ENCODE assay signal across 30 mouse cellular contexts in the genomic region with DNA sequence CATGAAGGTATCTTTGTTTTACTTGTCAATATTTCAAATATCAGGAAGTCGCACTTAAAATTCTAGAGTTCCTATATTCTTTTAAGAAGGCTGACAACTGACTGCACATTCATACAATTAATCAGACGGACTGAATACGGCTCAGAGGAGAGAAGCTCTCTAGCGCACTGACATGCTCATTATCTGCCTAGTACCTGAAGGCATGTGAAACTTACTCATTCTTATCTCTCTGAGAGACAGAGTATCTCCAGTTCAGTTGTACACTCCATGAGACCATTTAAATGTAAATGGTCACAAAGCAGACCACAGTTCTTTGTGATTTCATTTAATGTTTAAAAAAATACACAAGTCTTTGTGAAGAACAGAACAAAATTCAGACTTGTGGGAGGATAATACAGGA. TPM values are rescaled to one million over a fixed set of nuclear protein-coding genes. Genes with fewer than 3 reads are reported as not detected.
DNase-seq lines count a peak whose midpoint lies in the region; ATAC-seq and TF ChIP-seq lines count a peak whose summit lies in the region.
"Had no signal": no experiment of that assay in that cellular context is flagged by ENCODE, and none has a peak within 500 bp of the region (broad histone marks: within the 10 kb centered on the region; RNA-seq: fewer than 3 reads in every experiment).

No protein-coding gene starts in this region.

- H3K9ac ChIP-seq in heart, embryonic 13.5 days = 0 out of 2 replicates have a peak overlapping the region, but pooled peaks have one; percentile 28
- H3K9ac ChIP-seq in heart, adult 2 months (ENCODE audit: low read depth, low read length) = no peak overlapping the region
- H3K9ac ChIP-seq in midbrain, embryonic 15.5 days = no peak overlapping the region
- H3K9ac ChIP-seq in midbrain, embryonic 13.5 days (replicated peaks) = no peak overlapping the region
- H3K9ac ChIP-seq in liver, embryonic 11.5 days (ENCODE audit: low read depth, low read length) = no peak overlapping the region
- no peak overlapping the region for H3K9ac ChIP-seq in liver, postnatal 0 days (replicated peaks)
- H3K9ac ChIP-seq: intestine, embryonic 15.5 days had no signal

- no peaks in the 10 kb centered on the region for H3K9me3 ChIP-seq in heart, embryonic 13.5 days
- no peaks in the 10 kb centered on the region for H3K9me3 ChIP-seq in midbrain, embryonic 15.5 days
- no peaks in the 10 kb centered on the region for H3K9me3 ChIP-seq in midbrain, embryonic 13.5 days
- H3K9me3 ChIP-seq in liver, embryonic 11.5 days (ENCODE audit: control insufficient read depth, low read length) = no peaks in the 10 kb centered on the region
- no peaks in the 10 kb centered on the region for H3K9me3 ChIP-seq in liver, postnatal 0 days (ENCODE audit: low read length)
- H3K9me3 ChIP-seq: embryonic facial prominence, embryonic 10.5 days; intestine, embryonic 15.5 days; megakaryocyte, embryonic 14.5 days had no signal

- TF ChIP-seq CTCF in heart, adult 2 months (IDR thresholded peaks at IDR 0.05) = no peak
- TF ChIP-seq CTCF in liver, postnatal 0 days (IDR thresholded peaks at IDR 0.05; ENCODE audit: low read depth) = no peak

- H3K4me1 ChIP-seq in heart, embryonic 13.5 days = peaks cover 18% of the 10 kb centered on the region
- peaks cover 1% of the 10 kb centered on the region; the same call in 1 of the 2 replicates for H3K4me1 ChIP-seq in heart, adult 2 months (ENCODE audit: control insufficient read depth, insufficient read depth, low read length)
- H3K4me1 ChIP-seq in midbrain, embryonic 15.5 days = peaks cover 31% of the 10 kb centered on the region
- peaks cover 29% of the 10 kb centered on the region for H3K4me1 ChIP-seq in midbrain, embryonic 13.5 days (replicated peaks)
- H3K4me1 ChIP-seq in liver, embryonic 11.5 days (replicated peaks; ENCODE audit: control insufficient read depth, insufficient read depth, low read length) = peaks cover 10% of the 10 kb centered on the region
- peaks cover 3% of the 10 kb centered on the region; the same call in 1 of the 2 replicates for H3K4me1 ChIP-seq in liver, postnatal 0 days (ENCODE audit: insufficient read depth)

- intact Hi-C loops in heart, adult 2 months (cut with DNase I) = no loop called here

- no peak for TF ChIP-seq POLR2A in heart, adult 2 months (IDR thresholded peaks at IDR 0.05; ENCODE audit: insufficient read depth, low read depth, low read length)

- no peak for ATAC-seq in heart, embryonic 13.5 days (ENCODE audit: extremely low read depth, insufficient number of reproducible peaks, low FRiP score, low TSS enrichment)
- ATAC-seq in midbrain, embryonic 15.5 days (replicated peaks) = no peak
- no peak for ATAC-seq in midbrain, embryonic 13.5 days
- peak; percentile 34; the same call in 1 of the 2 replicates for ATAC-seq in liver, embryonic 11.5 days (replicated peaks; ENCODE audit: low FRiP score)
- no peak for ATAC-seq in liver, postnatal 0 days
- no peak for ATAC-seq in frontal cortex, adult (ENCODE audit: low TSS enrichment)
- ATAC-seq: intestine, embryonic 15.5 days had no signal

- WGBS in heart, embryonic 13.5 days = 59% methylated on average over 4 of the region's 4 CpGs
- 85% methylated on average over 4 of the region's 4 CpGs for WGBS in heart, adult 2 months
- 62% methylated on average over 4 of the region's 4 CpGs for WGBS in midbrain, embryonic 15.5 days
- WGBS in midbrain, embryonic 13.5 days = 71% methylated on average over 4 of the region's 4 CpGs
- WGBS in liver, embryonic 11.5 days = 55% methylated on average over 4 of the region's 4 CpGs
- WGBS in liver, postnatal 0 days (ENCODE audit: insufficient replicate concordance) = 57% methylated on average over 4 of the region's 4 CpGs

- no peak overlapping the region; the same call in 1 of the 2 replicates for H3K4me2 ChIP-seq in heart, embryonic 13.5 days
- H3K4me2 ChIP-seq in midbrain, embryonic 15.5 days = peak overlapping the region; percentile 77; the same call in 1 of the 2 replicates
- H3K4me2 ChIP-seq in midbrain, embryonic 13.5 days (replicated peaks) = no peak overlapping the region
- H3K4me2 ChIP-seq in liver, embryonic 11.5 days = peak overlapping the region; percentile 93
- peak overlapping the region; percentile 13 for H3K4me2 ChIP-seq in liver, postnatal 0 days (ENCODE audit: low read depth, low read length)

- no peaks in the 10 kb centered on the region; the same call in 1 of the 2 replicates for H3K79me2 ChIP-seq in heart, adult 2 months (replicated peaks; ENCODE audit: control insufficient read depth, insufficient read depth, low read length)

- no peak for DNase-seq in heart, adult 2 months
- no peak for DNase-seq in liver, embryonic 11.5 days (ENCODE audit: low spot score)
- no peak for DNase-seq in liver, postnatal 0 days
- no peak for DNase-seq in right cerebral cortex, postnatal 25 days
- DNase-seq: adrenal gland, adult 2 months; B cell, adult 2 months; cerebellum, adult 8-10 months; heart, postnatal 36 days; kidney, adult 9 months; kidney, postnatal 36 days; left cerebral cortex, postnatal 4 days; lung, adult 2 months; right cerebral cortex, postnatal 14 days; thymus, adult 2 months had no signal

- no peaks in the 10 kb centered on the region for H3K27me3 ChIP-seq in heart, embryonic 13.5 days (replicated peaks)
- no peaks in the 10 kb centered on the region for H3K27me3 ChIP-seq in heart, adult 2 months (ENCODE audit: control insufficient read depth, insufficient read depth, low read length)
- no peaks in the 10 kb centered on the region for H3K27me3 ChIP-seq in midbrain, embryonic 15.5 days (replicated peaks)
- H3K27me3 ChIP-seq in midbrain, embryonic 13.5 days = no peaks in the 10 kb centered on the region; the same call in 1 of the 2 replicates
- no peaks in the 10 kb centered on the region for H3K27me3 ChIP-seq in liver, embryonic 11.5 days (replicated peaks; ENCODE audit: control insufficient read depth, insufficient read depth, low read length)
- H3K27me3 ChIP-seq in liver, postnatal 0 days (ENCODE audit: insufficient read depth, low read length) = no peaks in the 10 kb centered on the region
- H3K27me3 ChIP-seq: intestine, embryonic 15.5 days; megakaryocyte, embryonic 14.5 days had no signal

- H3K4me3 ChIP-seq in heart, embryonic 13.5 days = no peak overlapping the region
- H3K4me3 ChIP-seq in heart, adult 2 months = no peak overlapping the region
- no peak overlapping the region for H3K4me3 ChIP-seq in midbrain, embryonic 15.5 days
- H3K4me3 ChIP-seq in midbrain, embryonic 13.5 days (replicated peaks) = no peak overlapping the region
- no peak overlapping the region for H3K4me3 ChIP-seq in liver, embryonic 11.5 days (ENCODE audit: low read depth, low read length)
- H3K4me3 ChIP-seq in liver, postnatal 0 days (ENCODE audit: low read depth, low read length) = no peak overlapping the region
- H3K4me3 ChIP-seq: intestine, embryonic 15.5 days; megakaryocyte, embryonic 14.5 days had no signal

- no peak overlapping the region for H3K27ac ChIP-seq in heart, embryonic 13.5 days (replicated peaks)
- no peak overlapping the region for H3K27ac ChIP-seq in heart, adult 2 months
- H3K27ac ChIP-seq in midbrain, embryonic 15.5 days = no peak overlapping the region
- no peak overlapping the region for H3K27ac ChIP-seq in midbrain, embryonic 13.5 days
- H3K27ac ChIP-seq in liver, embryonic 11.5 days (ENCODE audit: low read depth, low read length) = no peak overlapping the region
- H3K27ac ChIP-seq in liver, postnatal 0 days (ENCODE audit: low read depth) = no peak overlapping the region
- H3K27ac ChIP-seq: embryonic facial prominence, embryonic 10.5 days; intestine, embryonic 15.5 days had no signal

- TF ChIP-seq EP300 in heart, adult 2 months (IDR thresholded peaks at IDR 0.05; ENCODE audit: insufficient read depth, low read depth, low read length) = no peak
- no peak for TF ChIP-seq EP300 in liver, postnatal 0 days (IDR thresholded peaks at IDR 0.05; ENCODE audit: low read depth)

- H3K36me3 ChIP-seq in heart, embryonic 13.5 days = peaks cover 3% of the 10 kb centered on the region; the same call in 1 of the 2 replicates
- H3K36me3 ChIP-seq in heart, adult 2 months (ENCODE audit: control insufficient read depth, insufficient read depth, low read length) = peaks cover 2% of the 10 kb centered on the region; the same call in 1 of the 2 replicates
- H3K36me3 ChIP-seq in midbrain, embryonic 15.5 days (replicated peaks) = no peaks in the 10 kb centered on the region
- H3K36me3 ChIP-seq in midbrain, embryonic 13.5 days = 0 out of 2 replicates have a peak, but pooled peaks cover 3% of the 10 kb centered on the region
- no peaks in the 10 kb centered on the region for H3K36me3 ChIP-seq in liver, embryonic 11.5 days (ENCODE audit: control insufficient read depth, insufficient read depth, low read length)
- no peaks in the 10 kb centered on the region for H3K36me3 ChIP-seq in liver, postnatal 0 days (replicated peaks; ENCODE audit: insufficient read depth, low read length)
- H3K36me3 ChIP-seq: embryonic facial prominence, embryonic 10.5 days; intestine, embryonic 15.5 days had no signal

RNA-seq across cellular contexts. Expression of a gene that starts 1.8 kb away (rescaled TPM):
- polyA plus RNA-seq in heart, embryonic 13.5 days (2015; fragmentation: Nextera tagmentation; extraction: Ambion mirVana) = 21.8 and 23.7 TPM in 2 replicates
- total RNA-seq in heart, adult 2 months (2021) = 10 to 100 TPM in 1 of 2 experiments, 1 to 10 TPM in 1; 7.9 to 10.1 TPM
- 6.7 and 9.7 TPM in 2 replicates for polyA plus RNA-seq in heart, adult 2 months (2012; rRNA removed)
- polyA plus RNA-seq in midbrain, embryonic 15.5 days (2015; fragmentation: Nextera tagmentation; extraction: Ambion mirVana) = 76.6 and 79.7 TPM in 2 replicates
- 55.8 and 61.4 TPM in 2 replicates for polyA plus RNA-seq in midbrain, embryonic 13.5 days (2015; fragmentation: Nextera tagmentation; extraction: Ambion mirVana)
- 14.8 and 15.6 TPM in 2 replicates for polyA plus RNA-seq in liver, embryonic 11.5 days (2014; fragmentation: Nextera tagmentation; extraction: Ambion mirVana)
- polyA plus RNA-seq in liver, postnatal 0 days (2015; fragmentation: Nextera tagmentation; extraction: Ambion mirVana) = 4.6 and 5.2 TPM in 2 replicates

RNA-seq across cellular contexts. Expression of a gene that starts 20.9 kb away (rescaled TPM):
- polyA plus RNA-seq in heart, embryonic 13.5 days (2015; fragmentation: Nextera tagmentation; extraction: Ambion mirVana) = 1.4 TPM in 1 of 2 replicates, not detected in the other
- total RNA-seq in heart, adult 2 months (2021) = not detected
- polyA plus RNA-seq in heart, adult 2 months (2012; rRNA removed) = not detected in 2 replicates
- polyA plus RNA-seq in midbrain, embryonic 15.5 days (2015; fragmentation: Nextera tagmentation; extraction: Ambion mirVana) = not detected in 2 replicates
- polyA plus RNA-seq in midbrain, embryonic 13.5 days (2015; fragmentation: Nextera tagmentation; extraction: Ambion mirVana) = not detected in 2 replicates
- not detected in 2 replicates for polyA plus RNA-seq in liver, embryonic 11.5 days (2014; fragmentation: Nextera tagmentation; extraction: Ambion mirVana)
- polyA plus RNA-seq in liver, postnatal 0 days (2015; fragmentation: Nextera tagmentation; extraction: Ambion mirVana) = not detected in 2 replicates
- total RNA-seq: adrenal gland, adult 2 months; common myeloid progenitor, adult 5-6 weeks; gastrocnemius, adult 8-10 months; granulocyte monocyte progenitor cell, adult 5-6 weeks; heart, postnatal 36 days; left cerebral cortex, adult 18-20 months; left cerebral cortex, postnatal 4 days; neutrophil, adult 5-6 weeks had no signal
- polyA plus RNA-seq: adrenal gland, adult 2 months; embryonic facial prominence, embryonic 10.5 days; frontal cortex, adult 2 months; heart, embryonic 14.5 days; intestine, embryonic 15.5 days; lung, adult 2 months; spleen, adult 2 months; stomach, embryonic 14.5 days had no signal

Comparison
In these comparisons a context has a peak if more than half of its experiments do, and no peak if none do; other contexts are left out.
1. H3K4me2 ChIP-seq: peak in midbrain, embryonic 15.5 days (single experiment), liver, embryonic 11.5 days (single experiment) and liver, postnatal 0 days (single experiment); none in heart, embryonic 13.5 days (single experiment) and midbrain, embryonic 13.5 days (single experiment).